Mouse (Mus musculus) liver, postnatal 0 days (tissue): ENCODE measurements at regions not wholly inside any gene's neighbourhood (a gene's known extent, or its start where the extent isn't known, plus 50 kb on each side); places are given as distances from the start of the nearest gene placed in this dataset.

ENCODE experiments used
- CTCF ChIP-seq: sonication (generic); IDR thresholded peaks from 2 replicates; pipeline ENCODE4 v1.5.1; 2016; ENCODE audit warnings: antibody characterized with exemption, low read depth
- EP300 ChIP-seq: IDR thresholded peaks from 2 replicates; pipeline ENCODE4 v1.6.1; 2016; ENCODE audit warnings: antibody characterized with exemption, low read depth, mild to moderate bottlenecking

GRCm38 (mm10) chr9:69668475-69669090 is 92.2 kb downstream of the Foxb1 start:
- TF ChIP-seq CTCF (no peak), EP300 (no peak)
